Mouse (Mus musculus) hindbrain, embryonic 16.5 days (tissue): Measurements from ENCODE around the gene Sec11a. TPM values are rescaled to one million over a fixed set of nuclear protein-coding genes. Genes with fewer than 3 reads are reported as not detected.
A peak's percentile ranks its signal among the peaks of the same experiment; 100 is the strongest.

ENCODE experiments used
- ATAC-seq: fragments of 200-750 bp; cut with Nextera tagmentation; 2 replicates; pipeline ENCODE4 v1.8.0; 2017; ENCODE audit warnings: moderate TSS enrichment, moderate library complexity
- H3K27ac ChIP-seq: fragments of 300-500 bp; sonication (generic); 2 replicates; pipeline ENCODE4 v1.5.1; 2014; ENCODE audit warnings: low read depth, mild to moderate bottlenecking, control low read depth, low read length, moderate library complexity
- H3K27me3 ChIP-seq: fragments of 300-500 bp; sonication (generic); replicated peaks from 2 replicates; pipeline ENCODE4 v1.6.1; 2014; ENCODE audit warnings: low read length; ENCODE audit not compliant: control insufficient read depth, insufficient read depth
- H3K36me3 ChIP-seq: fragments of 300-500 bp; sonication (generic); 2 replicates; pipeline ENCODE4 v1.6.1; 2014; ENCODE audit warnings: mild to moderate bottlenecking, low read length, moderate library complexity, mixed read lengths; ENCODE audit not compliant: control insufficient read depth, insufficient read depth
- H3K4me1 ChIP-seq: fragments of 300-500 bp; sonication (generic); 2 replicates; pipeline ENCODE4 v1.6.1; 2014; ENCODE audit warnings: low read depth, low read length; ENCODE audit not compliant: control insufficient read depth, insufficient read depth
- H3K4me2 ChIP-seq: fragments of 300-500 bp; sonication (generic); 2 replicates; pipeline ENCODE4 v1.6.1; 2014; ENCODE audit warnings: mild to moderate bottlenecking, low read length, control low read depth, moderate library complexity
- H3K4me3 ChIP-seq: fragments of 300-500 bp; sonication (generic); 2 replicates; pipeline ENCODE4 v1.5.1; 2014; ENCODE audit warnings: mild to moderate bottlenecking, low read length, control low read depth, moderate library complexity
- H3K9ac ChIP-seq: fragments of 300-500 bp; sonication (generic); 2 replicates; pipeline ENCODE4 v1.6.1; 2014; ENCODE audit warnings: low read depth, mild to moderate bottlenecking, control low read depth, low read length, moderate library complexity
- H3K9me3 ChIP-seq: fragments of 300-500 bp; sonication (generic); 2 replicates; pipeline ENCODE4 v1.6.1; 2014; ENCODE audit warnings: mild to moderate bottlenecking, low read length, moderate library complexity; ENCODE audit not compliant: control insufficient read depth
- WGBS: fragments of 180-500 bp; shearing (Covaris S2); extraction: QIAGEN DNeasy Blood & Tissue Kit; methylation state at CpG from one replicate; pipeline ENCODE4 v1.1.7; 2014; 5-methylcytosine and 5-hydroxymethylcytosine counted together
- polyA plus RNA-seq: library from polyadenylated mRNA; unstranded; fragments of >200 nt; fragmentation: Nextera tagmentation; extraction: Ambion mirVana; gene quantifications from 2 replicates; pipeline ENCODE4 v1.2.1, GENCODE M21; 2015

Sec11a gene
- polyA plus RNA-seq, 1 experiment from 2014 or later: 164 TPM

DNA sequence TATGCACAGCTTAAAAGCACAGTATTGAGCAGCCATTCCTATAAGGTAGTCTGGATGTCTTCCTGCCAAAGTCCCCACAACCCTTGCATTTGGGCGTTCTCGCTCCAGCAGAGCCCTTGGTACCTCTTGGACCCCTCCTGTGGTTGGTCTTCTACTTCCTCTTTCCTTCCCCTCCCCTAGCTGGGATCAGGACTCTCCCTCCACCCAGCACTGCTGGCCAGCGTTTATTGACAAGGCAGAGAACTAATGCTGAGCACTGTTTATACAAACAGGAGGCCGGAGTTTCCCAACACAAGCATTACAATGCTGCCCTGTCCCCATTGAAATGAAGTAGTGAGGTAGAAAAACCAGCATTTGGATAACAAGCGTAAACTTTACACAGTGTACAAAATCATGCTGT, 74.5 kb downstream of the Sec11a start:
- Histone ChIP-seq H3K9ac (no peak overlapping the region), H3K36me3 (peaks cover 45% of the 10 kb centered on the region), H3K4me3 (no peak overlapping the region), H3K4me2 (no peak overlapping the region), H3K27ac (no peak overlapping the region), H3K9me3 (no peaks in the 10 kb centered on the region), H3K27me3 (no peaks in the 10 kb centered on the region), H3K4me1 (no peaks in the 10 kb centered on the region)
- ATAC-seq: no peak
- 76% methylated on average over 5 of the region's 5 CpGs for WGBS

DNA sequence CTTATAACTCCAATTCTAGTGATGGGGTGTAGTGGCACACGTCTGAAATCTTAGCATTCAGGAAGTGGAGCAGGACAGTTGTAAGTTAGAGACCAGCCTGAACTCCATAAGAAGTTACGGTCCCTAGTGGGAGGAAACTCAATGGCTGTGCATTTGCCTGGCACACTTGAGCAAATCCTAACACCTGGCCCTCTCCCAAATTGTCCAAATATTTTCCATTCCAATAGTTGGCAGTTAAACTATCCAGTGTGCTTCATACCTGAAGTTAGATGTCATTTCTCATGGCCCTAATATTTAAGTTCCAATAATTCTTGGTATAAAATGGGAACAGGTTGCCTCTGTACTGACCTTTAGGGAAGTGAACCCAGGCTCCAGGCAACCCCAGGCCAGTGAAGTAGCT, 78.9 kb downstream of the Sec11a start:
- Histone ChIP-seq H3K36me3 (peaks cover 36% of the 10 kb centered on the region), H3K27ac (no peak overlapping the region), H3K9me3 (no peaks in the 10 kb centered on the region), H3K4me3 (no peak overlapping the region), H3K9ac (no peak overlapping the region), H3K4me2 (no peak overlapping the region), H3K27me3 (no peaks in the 10 kb centered on the region), H3K4me1 (peaks cover 14% of the 10 kb centered on the region)
- 88% methylated on average over 2 of the region's 2 CpGs for WGBS
- ATAC-seq: no peak

DNA sequence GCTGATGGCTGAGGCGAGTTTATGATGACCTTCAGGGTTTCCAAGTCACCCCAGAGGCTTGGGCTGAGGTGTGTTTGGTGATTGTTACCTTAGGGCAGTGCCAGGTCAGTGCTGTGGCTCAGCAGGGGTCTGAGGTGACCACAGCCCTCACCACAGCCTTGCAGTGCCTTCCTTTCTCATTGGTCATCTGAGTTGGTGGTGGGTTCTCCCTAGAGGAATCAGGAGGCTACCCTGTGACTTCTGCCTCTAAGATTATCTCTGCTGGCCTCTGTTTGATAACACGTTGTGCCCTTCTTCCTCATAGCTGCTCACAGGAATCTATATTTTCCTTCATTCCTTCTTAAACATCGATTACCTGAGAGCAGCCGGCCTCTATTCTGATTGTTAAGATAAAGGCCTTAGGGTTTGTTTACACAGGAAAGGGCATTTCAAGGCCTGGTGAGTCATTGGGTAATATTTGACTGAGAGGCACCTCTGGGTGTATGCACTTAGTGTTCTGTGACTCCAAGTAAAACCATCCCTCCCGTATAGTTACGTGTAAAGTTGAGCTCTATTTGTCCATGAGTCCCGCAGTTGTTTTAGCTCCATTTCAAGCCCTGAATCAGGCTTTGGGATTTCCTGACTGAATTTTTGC, 80.9 kb downstream of the Sec11a start:
- H3K27ac ChIP-seq: no peak overlapping the region
- no peaks in the 10 kb centered on the region for H3K27me3 ChIP-seq
- H3K4me3 ChIP-seq: no peak overlapping the region
- H3K4me2 ChIP-seq: no peak overlapping the region
- H3K36me3 ChIP-seq: peaks cover 29% of the 10 kb centered on the region
- no peaks in the 10 kb centered on the region for H3K9me3 ChIP-seq
- no peak for ATAC-seq
- H3K4me1 ChIP-seq: peaks cover 32% of the 10 kb centered on the region
- WGBS: 89% methylated on average over 7 of the region's 7 CpGs
- H3K9ac ChIP-seq: no peak overlapping the region

DNA sequence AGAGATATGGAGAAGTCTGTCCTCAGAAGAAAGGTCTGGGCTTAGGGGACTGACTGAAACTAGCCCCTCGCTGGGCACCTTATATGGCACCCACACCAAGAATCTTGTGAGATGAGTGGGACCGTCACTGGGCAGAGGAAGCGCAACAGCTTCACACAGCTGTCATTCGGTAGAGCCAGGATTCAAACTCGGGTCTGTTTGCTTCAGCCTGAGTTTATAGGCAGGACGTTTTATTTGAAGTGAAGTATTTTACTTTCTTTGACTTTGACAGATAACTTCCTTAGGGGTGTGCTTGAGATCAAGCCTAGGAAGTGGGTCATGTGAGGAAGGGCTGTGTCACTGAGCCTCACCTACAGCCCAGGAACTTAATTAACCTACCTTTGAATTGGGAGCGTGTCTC, 82.1 kb downstream of the Sec11a start:
- Histone ChIP-seq H3K27me3 (no peaks in the 10 kb centered on the region), H3K36me3 (peaks cover 21% of the 10 kb centered on the region), H3K4me2 (no peak overlapping the region), H3K4me1 (peaks cover 32% of the 10 kb centered on the region), H3K9ac (no peak overlapping the region), H3K4me3 (no peak overlapping the region), H3K27ac (no peak overlapping the region), H3K9me3 (no peaks in the 10 kb centered on the region)
- 92% methylated on average over 7 of the region's 7 CpGs for WGBS
- ATAC-seq: no peak

DNA sequence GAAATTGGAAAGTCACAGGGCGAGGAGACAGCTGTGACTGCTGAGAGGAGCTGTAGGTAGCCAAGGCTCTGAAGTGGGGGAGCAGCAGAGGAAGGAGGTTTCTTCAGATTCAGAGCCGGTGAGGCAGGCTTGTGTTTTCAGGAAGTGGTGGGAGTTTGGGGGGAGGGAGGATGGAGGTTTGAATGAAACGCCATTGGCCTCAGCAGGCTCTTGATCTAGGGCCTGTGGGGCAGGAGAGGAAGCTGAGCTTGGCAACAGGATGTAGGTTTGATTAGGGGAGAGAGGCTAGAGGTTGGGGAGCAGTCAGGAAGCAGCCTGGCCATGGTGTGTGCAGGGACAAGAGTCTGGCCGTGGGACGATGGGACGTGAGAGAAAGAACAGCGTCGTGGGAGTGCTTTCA, 82.7 kb downstream of the Sec11a start:
- no peaks in the 10 kb centered on the region for H3K9me3 ChIP-seq
- no peak overlapping the region for H3K9ac ChIP-seq
- H3K4me3 ChIP-seq: no peak overlapping the region
- H3K27me3 ChIP-seq: no peaks in the 10 kb centered on the region
- H3K4me2 ChIP-seq: no peak overlapping the region
- peaks cover 34% of the 10 kb centered on the region for H3K4me1 ChIP-seq
- no peak overlapping the region for H3K27ac ChIP-seq
- 85% methylated on average over 8 of the region's 8 CpGs for WGBS
- peaks cover 19% of the 10 kb centered on the region for H3K36me3 ChIP-seq
- no peak for ATAC-seq

DNA sequence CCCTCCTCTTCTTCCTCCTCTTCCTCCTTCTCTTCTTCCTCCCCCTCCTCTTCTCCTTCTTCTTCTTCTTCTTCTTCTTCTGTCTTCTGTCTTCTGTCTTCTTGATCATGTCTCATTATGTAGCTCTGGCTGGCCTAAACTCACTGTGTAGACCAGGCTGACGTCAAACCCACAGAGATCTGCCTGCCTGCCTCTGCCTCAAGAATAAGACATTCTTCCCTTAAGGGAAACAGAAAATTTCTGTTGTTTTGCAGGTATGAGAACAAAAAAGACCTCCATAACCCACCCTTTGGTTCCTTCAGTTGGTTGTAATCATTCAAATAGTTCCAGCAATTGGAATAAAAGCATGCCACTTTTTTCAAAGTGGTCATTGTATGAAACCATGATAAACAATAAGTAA, 83.4 kb downstream of the Sec11a start:
- Histone ChIP-seq H3K9me3 (no peaks in the 10 kb centered on the region), H3K36me3 (peaks cover 19% of the 10 kb centered on the region), H3K4me1 (peaks cover 34% of the 10 kb centered on the region), H3K27ac (no peak overlapping the region), H3K9ac (no peak overlapping the region), H3K27me3 (no peaks in the 10 kb centered on the region), H3K4me2 (no peak overlapping the region; the same call in 1 of the 2 replicates), H3K4me3 (no peak overlapping the region)
- WGBS: 48% methylated on average over 1 of the region's 1 CpGs
- ATAC-seq: no peak

DNA sequence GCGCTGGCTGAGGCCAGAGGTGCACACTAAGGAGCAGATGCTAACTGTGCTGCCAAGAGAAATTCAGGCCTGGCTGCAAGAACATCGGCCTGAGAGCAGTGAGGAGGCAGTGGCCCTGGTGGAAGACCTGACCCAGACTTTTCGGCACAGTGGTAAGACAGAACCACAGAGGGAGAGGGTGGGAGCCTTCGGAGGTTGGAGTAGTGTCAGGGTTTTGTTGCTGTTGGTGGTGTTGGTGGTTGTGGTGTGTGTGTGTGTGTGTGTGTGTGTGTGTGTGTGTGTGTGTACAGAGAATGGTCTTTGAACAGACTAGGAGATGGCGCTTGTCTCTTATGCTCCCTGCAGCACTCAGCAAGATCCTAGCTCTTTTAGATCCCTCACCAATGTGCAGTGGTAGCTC, 84.1 kb downstream of the Sec11a start:
- H3K36me3 ChIP-seq: peaks cover 18% of the 10 kb centered on the region
- no peak for ATAC-seq
- H3K4me2 ChIP-seq: peak overlapping the region; percentile 41
- H3K4me1 ChIP-seq: peaks cover 34% of the 10 kb centered on the region
- no peaks in the 10 kb centered on the region for H3K9me3 ChIP-seq
- WGBS: 80% methylated on average over 5 of the region's 5 CpGs
- H3K4me3 ChIP-seq: no peak overlapping the region; the same call in 1 of the 2 replicates
- H3K27ac ChIP-seq: no peak overlapping the region
- peak overlapping the region; percentile 51 for H3K9ac ChIP-seq
- no peaks in the 10 kb centered on the region for H3K27me3 ChIP-seq

DNA sequence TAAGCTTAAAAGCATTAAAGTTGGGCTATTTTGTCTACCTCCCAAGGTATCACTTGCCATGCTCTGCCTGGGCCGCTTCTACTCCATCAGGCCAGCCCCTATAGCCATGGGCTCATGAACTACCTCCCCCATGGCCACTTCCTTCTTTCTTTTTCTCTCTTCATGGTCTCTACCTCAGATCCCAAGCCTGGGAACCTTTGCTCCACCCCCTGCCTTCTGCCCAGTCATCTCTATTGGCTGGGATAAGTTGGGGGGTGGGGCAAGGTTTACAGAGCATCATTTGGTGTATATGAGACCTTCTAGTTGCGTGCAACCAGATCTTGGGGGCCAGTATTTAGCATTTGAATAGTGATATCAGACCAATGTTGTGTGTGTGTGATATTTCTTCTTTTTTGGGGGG, 85.1 kb downstream of the Sec11a start:
- 77% methylated on average over 2 of the region's 2 CpGs for WGBS
- no peak overlapping the region for H3K9ac ChIP-seq
- H3K9me3 ChIP-seq: no peaks in the 10 kb centered on the region
- no peaks in the 10 kb centered on the region for H3K27me3 ChIP-seq
- peaks cover 8% of the 10 kb centered on the region for H3K36me3 ChIP-seq
- ATAC-seq: no peak
- H3K4me3 ChIP-seq: peak overlapping the region; percentile 6; the same call in 1 of the 2 replicates
- H3K4me1 ChIP-seq: peaks cover 34% of the 10 kb centered on the region
- no peak overlapping the region for H3K27ac ChIP-seq
- H3K4me2 ChIP-seq: peak overlapping the region; percentile 82

DNA sequence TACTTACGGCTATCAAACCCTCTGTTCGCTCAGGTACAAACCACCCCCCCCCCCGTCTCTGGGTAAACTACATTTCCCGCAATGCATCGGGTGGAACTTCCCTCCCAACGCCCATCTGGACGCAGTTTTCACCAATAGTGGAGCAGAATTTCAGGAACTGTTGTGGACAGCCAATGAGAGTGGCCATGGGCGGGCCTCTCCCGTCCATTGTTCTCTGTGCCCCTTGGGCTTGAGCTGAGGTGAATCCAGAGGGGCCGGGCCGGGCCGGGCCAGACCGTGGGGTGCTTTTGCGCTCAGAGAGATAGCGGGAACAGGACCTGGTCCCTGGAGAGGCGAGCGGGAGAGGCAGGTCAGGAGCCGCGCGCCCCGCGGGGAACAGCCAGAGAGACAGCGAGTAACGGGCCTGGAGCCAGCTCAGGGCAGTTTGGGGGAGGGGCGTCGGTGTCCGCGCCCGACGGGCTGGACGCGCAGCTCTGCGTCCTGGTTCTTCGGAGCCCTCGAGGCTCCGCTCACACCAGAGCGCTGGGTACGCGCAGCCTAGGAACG, 86.8 kb downstream of the Sec11a start, which contains the start of gene Zscan2:
Gene Zscan2, plus strand, starts transcription at position 192 of the 546 bp plus-strand sequence.
- ATAC-seq: peak; percentile 99
- WGBS: under 1% methylated on average over 40 of the region's 40 CpGs
- peak within 1 kb of the TSS; percentile 93 for H3K4me3 ChIP-seq
- H3K4me2 ChIP-seq: peak within 1 kb of the TSS; percentile 86
- H3K9me3 ChIP-seq: no peaks in the 10 kb centered on the region
- peaks cover 8% of the 10 kb centered on the region for H3K36me3 ChIP-seq
- H3K27me3 ChIP-seq: no peaks in the 10 kb centered on the region
- H3K27ac ChIP-seq: peak within 1 kb of the TSS; percentile 93
- H3K9ac ChIP-seq: peak within 1 kb of the TSS; percentile 98
- H3K4me1 ChIP-seq: peaks cover 34% of the 10 kb centered on the region
